Mouse (Mus musculus) ovary, adult 18-20 months (tissue): ENCODE results near the gene Pde6h.

Source experiments
- DNase-seq: peaks from one replicate; pipeline ENCODE4 v3.0.0; 2022; ENCODE audit warnings: low spot score, mixed read lengths

Gene Pde6h

GRCm38 (mm10) chr6:136983201-136983600, 59.6 kb downstream of the Pde6h start:
- DNase-seq: no peak

GRCm38 (mm10) chr6:136986019-136986418, 62.4 kb downstream of the Pde6h start:
- DNase-seq: no peak

- no peak for DNase-seq
Observed at GRCm38 (mm10) chr6:136986718-136987117, 63.1 kb downstream of the Pde6h start.

- DNase-seq: no peak
Observed at GRCm38 (mm10) chr6:136988536-136989060, 65.0 kb downstream of the Pde6h start.

- peak; percentile 52 for DNase-seq
Observed at GRCm38 (mm10) chr6:136989824-136990497, 66.3 kb downstream of the Pde6h start.

GRCm38 (mm10) chr6:136990557-136990956, 66.9 kb downstream of the Pde6h start:
- DNase-seq: no peak

GRCm38 (mm10) chr6:136993574-136993973, 69.9 kb downstream of the Pde6h start:
- DNase-seq: no peak

GRCm38 (mm10) chr6:136995533-136995932, 71.9 kb downstream of the Pde6h start:
- DNase-seq: no peak

- DNase-seq: no peak
Observed at GRCm38 (mm10) chr6:136996336-136996735, 72.7 kb downstream of the Pde6h start.

GRCm38 (mm10) chr6:136998181-136998580, 74.5 kb downstream of the Pde6h start:
- DNase-seq: no peak

- no peak for DNase-seq
Observed at GRCm38 (mm10) chr6:136999009-136999408, 75.4 kb downstream of the Pde6h start.

- no peak for DNase-seq
Observed at GRCm38 (mm10) chr6:136999707-137000446, 76.2 kb downstream of the Pde6h start.

- DNase-seq: no peak
Observed at GRCm38 (mm10) chr6:137000706-137001105, 77.1 kb downstream of the Pde6h start.

- no peak for DNase-seq
Observed at GRCm38 (mm10) chr6:137001267-137002168, 77.9 kb downstream of the Pde6h start.

- DNase-seq: no peak
Observed at GRCm38 (mm10) chr6:137002169-137002514, 78.5 kb downstream of the Pde6h start.

GRCm38 (mm10) chr6:137004359-137004758, 80.7 kb downstream of the Pde6h start:
- no peak for DNase-seq

GRCm38 (mm10) chr6:137011187-137011586, 87.6 kb downstream of the Pde6h start:
- DNase-seq: no peak

- DNase-seq: no peak
Observed at GRCm38 (mm10) chr6:137014346-137014745, 90.7 kb downstream of the Pde6h start.

GRCm38 (mm10) chr6:137017216-137017973, 93.8 kb downstream of the Pde6h start:
- DNase-seq: no peak
